Mouse (Mus musculus): Measurements from ENCODE around the gene Phlda1.

GRCm38 (mm10) chr10:111459874-111460273 lies 46.2 kb upstream of the Phlda1 start:
- TF ChIP-seq POLR2A (IDR thresholded peaks at IDR 0.05; ENCODE audit: low read depth, low read length) (no peak), CTCF (IDR thresholded peaks at IDR 0.05; ENCODE audit: borderline replicate concordance, insufficient read depth, low read length) (no peak)
